Mouse (Mus musculus) erythroblast, embryonic 14.5 days (primary cell): ENCODE data around the gene Supt16.

ENCODE experiments used
- GATA1 ChIP-seq: IDR thresholded peaks from 2 replicates; pipeline ENCODE4 v1.6.1; 2012; ENCODE audit warnings: low read length, inconsistent platforms, mixed read lengths
- TAL1 ChIP-seq: IDR thresholded peaks from 3 replicates; pipeline ENCODE4 v1.6.1; 2012; ENCODE audit warnings: low read length, inconsistent platforms, mixed read lengths

DNA sequence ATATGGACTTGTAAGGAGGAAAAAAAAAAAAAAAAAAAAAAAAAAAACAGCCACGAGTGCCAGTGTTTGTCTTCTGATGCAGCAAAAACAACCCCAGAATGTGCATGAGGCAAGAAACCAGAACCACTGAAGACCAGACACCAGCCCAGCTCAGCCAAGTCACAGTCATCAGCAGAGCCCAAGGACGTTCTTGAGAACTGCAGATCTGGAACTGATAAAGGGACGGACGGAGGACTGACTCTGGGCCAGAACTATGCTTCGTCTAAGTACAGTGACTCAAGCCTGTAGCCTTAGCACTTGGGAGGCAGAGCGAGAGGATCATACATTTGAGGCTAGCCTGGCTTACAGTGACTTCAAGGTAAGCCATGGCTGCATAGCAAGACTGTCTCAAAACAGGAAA is 36.3 kb downstream of the Supt16 start:
- TF ChIP-seq GATA1 (no peak), TAL1 (no peak)
